Mouse (Mus musculus) bone marrow, adult 2 months (tissue): ENCODE measurements around the gene Mylpf.
A peak's percentile ranks its signal among the peaks of the same experiment; 100 is the strongest.

Experiments used
- CTCF ChIP-seq: fragments of 200-500 bp; IDR thresholded peaks from 2 replicates; pipeline ENCODE4 v1.5.1; 2011; ENCODE audit warnings: low read length, control low read depth; ENCODE audit not compliant: control insufficient read depth, insufficient read depth
- POLR2A ChIP-seq: fragments of 200-500 bp; IDR thresholded peaks from 2 replicates; pipeline ENCODE4 v1.6.1; 2011; ENCODE audit warnings: low read depth, mild to moderate bottlenecking, control low read depth, low read length, borderline replicate concordance; ENCODE audit not compliant: control insufficient read depth

- TF ChIP-seq CTCF, result no peak
- peak; percentile 12; the same call in 1 of the 2 replicates for TF ChIP-seq POLR2A
These were observed 466 bp upstream of the Mylpf start, which contains the start of gene Tbc1d10b for GRCm38 (mm10) chr7:127208295-127208552.
